Mouse (Mus musculus): ENCODE results near the gene Nfasc.

- TF ChIP-seq CTCF (IDR thresholded peaks at IDR 0.05; ENCODE audit: control insufficient read depth, insufficient read depth, insufficient replicate concordance, low read depth, low read length) (no peak), POLR2A (IDR thresholded peaks at IDR 0.05; ENCODE audit: control insufficient read depth, low read depth, low read length) (no peak)
These were observed 209.1 kb downstream of the Nfasc start for GRCm38 (mm10) chr1:132532521-132532920.
